Mouse (Mus musculus): Measurements from ENCODE around the gene Msantd2. TPM values are rescaled to one million over a fixed set of nuclear protein-coding genes. Genes with fewer than 3 reads are reported as not detected.
A peak's percentile ranks its signal among the peaks of the same experiment; 100 is the strongest.

The Msantd2 gene
- total and polyA plus RNA-seq, 3 experiments: 15.3 to 26.0 (median 22.7) TPM

DNA sequence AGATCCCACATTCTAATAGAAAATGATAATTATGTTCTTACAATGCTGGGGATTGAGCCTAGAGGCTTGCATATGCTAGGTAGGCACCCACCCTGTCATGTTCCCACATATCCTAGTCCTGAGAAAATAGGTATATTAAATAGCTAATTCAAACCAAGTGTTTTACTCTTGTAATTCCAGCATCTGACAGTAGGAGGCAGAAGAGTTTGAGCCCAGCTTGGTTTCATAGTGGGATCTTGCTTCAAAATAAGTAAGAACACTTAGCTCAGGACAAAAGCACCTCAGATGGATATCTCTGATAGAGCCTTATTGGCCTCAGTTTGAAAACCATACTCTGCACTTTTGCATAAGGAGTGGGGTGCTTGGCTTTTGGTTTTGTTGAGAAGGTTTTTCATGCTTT, 15.2 kb downstream of the Msantd2 start:
- no peak for DNase-seq

DNA sequence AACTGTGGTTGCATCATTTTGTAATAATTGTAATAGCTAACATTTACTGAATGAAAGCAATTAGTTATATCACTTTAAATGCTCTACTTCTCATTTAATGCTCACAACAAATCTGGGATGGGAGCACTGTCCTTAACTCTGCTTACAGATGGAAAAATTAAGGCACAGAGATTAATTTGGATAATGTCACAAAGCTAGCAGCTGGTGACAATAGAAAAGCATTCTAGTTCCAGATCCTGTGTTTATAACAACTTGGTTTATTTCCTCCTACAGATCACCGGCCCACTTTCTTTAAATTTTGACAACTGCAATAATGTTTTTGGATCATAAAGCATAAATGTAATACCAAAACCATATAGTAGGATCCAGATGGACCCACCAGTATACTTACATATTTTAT, 16.9 kb downstream of the Msantd2 start:
- DNase-seq: no peak

DNA sequence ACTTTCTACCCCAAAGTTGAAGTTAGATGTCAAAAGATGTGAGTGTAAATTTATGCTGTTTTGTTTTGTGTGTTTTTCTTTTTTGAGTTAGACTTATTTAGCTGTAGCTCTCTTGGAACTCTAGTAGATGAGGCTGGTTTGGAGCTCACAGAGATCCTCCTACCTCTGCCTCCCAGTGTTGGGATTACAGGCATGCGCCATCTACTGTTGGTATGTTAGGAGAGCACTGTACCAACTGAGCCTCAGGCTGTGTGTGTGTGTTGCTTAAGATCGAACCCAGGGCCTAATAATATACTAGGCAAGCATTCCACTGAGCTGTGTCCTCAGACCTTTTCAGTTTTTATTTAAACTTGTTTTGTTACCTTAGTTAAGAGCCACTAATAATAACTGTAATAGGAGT, 23.0 kb downstream of the Msantd2 start:
- no peak for DNase-seq

DNA sequence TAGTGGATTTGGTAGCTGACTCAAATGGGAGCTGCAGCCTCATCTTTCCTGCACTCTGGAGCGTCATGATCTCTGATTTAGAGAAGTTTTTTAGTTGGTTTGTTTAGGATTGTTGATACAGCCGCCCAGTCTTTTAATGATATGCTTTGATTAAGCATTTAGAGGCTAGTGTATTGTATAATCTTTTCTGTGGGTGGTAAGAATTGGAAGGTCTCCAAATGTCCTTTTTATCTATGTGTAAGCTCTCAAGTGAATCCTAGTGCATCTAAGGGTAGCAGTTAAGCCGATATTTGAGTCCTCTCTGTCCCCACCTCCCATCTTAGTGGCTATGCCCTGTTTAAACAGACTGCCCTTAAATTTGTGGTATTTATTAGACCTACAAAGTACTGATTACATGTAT, 25.3 kb downstream of the Msantd2 start:
- DNase-seq: no peak

DNA sequence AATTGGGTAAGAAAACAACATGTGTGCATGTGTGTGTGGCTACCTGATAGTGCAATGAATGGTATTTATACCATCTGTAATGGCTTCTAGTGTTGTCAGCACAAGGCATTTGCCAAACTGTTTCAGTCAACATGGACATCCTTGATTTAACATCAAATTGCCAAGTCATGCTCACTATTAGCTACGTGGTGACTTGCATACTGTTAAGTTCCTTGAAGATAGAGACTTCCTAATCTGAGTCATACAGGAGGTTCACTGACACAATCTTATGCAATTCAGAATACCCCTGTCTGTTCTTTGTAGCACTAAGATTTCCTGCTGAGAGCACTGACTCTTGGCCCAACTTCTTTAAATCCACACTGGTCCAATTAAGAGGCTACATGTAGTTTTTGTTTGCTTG, 28.3 kb downstream of the Msantd2 start:
- DNase-seq: no peak

DNA sequence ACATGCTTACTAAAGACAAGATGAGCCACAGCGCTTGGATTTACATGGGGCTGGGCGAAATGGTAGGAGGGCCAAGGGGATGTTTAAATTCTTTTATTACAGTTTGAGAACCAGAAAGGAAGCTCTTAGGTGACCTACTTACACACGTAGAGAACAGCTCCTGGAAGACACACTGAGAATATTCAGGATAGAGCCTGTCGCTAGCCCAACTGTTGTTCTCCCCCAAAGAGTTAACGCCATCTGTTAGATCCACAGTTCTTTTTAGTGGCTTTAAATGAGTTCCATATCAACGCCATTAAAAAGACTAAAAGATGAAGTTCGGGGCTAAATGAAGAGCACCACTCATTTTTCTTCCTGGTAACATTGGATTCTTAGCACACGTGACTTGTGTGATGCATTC, 29.9 kb downstream of the Msantd2 start:
- no peak for DNase-seq

DNA sequence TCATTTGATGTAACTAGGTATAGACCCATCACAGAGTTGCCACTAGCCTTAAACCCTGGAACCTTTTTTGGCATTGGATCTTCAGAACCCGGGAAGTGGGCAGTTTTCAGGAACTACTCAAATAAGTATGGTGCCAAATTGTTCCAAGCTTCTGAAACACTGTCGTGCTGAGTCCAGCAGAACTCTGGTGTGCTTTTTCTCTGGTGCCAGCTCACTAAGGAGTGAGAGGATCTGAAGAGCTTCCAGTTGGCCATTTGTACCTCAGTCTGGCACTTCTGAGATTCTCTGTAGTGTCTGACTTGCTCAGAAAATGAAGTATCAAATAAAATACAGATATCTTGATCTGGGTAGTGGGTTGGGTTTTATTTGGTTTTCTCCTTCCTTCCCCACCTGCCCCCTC, 30.9 kb downstream of the Msantd2 start:
- DNase-seq: no peak

DNA sequence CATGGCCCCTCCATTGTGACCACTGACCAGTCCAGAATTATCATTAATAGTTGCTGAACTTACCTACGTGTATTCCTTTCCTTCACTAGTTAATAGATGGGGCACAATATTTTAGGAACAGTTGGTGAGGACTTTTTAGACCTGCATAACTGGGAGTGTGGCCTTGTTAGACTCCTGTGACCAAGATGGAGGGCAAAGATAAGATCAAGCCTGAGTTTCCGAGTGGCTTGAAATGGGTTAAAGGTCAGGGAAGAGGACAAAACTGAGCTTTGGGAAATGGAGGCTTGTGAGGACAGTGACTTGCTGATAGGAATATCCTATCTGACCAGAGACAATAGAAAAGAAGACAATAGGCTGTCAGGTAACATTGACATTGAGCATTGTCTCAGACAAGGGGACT, 36.3 kb downstream of the Msantd2 start:
- no peak for DNase-seq

DNA sequence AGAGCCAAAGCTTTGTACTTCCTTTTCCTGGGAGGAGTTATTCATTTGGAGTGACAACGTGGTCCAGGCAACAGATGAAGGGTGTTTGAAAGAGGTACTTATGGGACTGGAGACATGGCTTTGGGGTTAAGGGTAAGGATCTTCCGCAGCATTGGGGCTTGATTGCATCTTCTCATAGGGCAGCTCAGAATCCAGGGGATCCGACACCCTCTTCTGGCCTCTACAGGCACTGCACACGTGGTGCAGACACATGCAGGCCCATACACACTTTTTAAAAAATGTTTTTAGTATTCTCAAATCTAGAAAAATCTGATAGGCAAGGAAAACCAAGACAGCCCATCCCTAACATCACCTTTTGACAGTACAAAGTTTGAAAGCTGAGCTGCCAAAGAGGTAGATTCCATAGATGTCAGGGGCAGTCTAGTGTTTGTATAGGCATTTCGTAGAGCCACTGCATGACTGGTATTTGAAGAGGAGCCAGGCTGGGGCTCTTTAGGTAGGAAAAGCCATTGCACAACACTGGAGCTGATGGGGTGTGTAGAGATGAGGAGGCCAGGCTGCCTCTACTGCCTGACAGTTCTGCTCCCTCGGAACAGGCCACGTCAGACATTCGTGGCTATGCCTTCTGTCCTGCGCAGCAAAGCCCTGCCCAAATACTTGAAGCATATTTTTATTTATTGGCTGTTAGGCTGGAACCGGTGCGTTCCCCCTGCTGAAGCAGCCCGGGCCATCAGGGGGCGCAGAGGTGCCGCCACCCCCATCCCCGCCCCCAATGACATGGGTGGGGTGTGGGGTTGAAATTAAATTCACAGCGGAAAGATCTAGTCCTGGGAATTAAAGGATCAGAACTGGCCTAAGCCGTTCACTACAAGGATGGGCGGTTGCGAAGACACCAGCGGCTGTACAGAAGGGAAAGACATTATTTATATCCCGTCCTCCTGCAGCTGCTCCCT, 37.6 kb downstream of the Msantd2 start:
- peak; percentile 39 for DNase-seq

DNA sequence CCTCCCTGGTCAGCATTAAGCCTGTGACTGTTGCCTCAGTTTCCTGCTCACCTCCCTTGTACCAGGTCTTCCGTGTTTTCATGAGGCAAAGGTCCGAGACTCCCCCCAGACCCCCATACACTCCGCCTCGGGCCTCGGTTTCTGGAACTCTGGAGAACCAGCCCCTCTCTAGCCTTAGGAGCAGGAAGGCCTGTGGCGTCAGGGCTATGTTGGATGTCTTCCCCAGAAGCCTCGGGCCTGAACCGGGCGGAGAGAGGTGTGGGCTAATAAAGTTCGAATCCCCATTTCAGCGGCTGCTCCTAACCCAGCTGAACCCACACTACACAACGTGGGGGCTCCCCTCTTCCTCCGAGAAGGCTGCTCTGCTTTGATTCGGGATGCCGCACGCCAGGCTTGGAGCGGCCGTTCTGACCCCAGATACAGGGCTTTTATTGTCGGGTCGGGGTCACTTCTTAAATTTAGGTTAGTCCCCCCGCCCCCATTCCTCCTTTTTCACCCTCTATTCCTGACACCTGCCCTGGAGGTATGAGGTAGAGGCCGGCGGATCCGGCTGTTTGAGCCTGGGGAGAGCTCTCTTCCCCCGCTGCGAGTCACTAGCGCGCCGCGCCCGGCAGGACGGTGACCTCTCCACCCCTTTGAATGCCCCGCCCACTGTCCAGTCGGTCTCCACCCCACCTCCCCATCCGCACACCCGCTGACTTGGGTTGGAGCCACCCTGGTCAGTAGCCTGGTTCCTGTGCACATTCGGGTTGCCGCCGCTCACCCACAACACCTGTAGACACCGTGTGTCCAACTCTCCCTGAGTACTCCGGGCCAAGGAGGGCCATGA, 38.5 kb downstream of the Msantd2 start, which contains the start of gene Esam:
Gene Esam (plus strand): TSS at position 683 of the 829 bp plus-strand sequence.
- peak; percentile 86 for DNase-seq

DNA sequence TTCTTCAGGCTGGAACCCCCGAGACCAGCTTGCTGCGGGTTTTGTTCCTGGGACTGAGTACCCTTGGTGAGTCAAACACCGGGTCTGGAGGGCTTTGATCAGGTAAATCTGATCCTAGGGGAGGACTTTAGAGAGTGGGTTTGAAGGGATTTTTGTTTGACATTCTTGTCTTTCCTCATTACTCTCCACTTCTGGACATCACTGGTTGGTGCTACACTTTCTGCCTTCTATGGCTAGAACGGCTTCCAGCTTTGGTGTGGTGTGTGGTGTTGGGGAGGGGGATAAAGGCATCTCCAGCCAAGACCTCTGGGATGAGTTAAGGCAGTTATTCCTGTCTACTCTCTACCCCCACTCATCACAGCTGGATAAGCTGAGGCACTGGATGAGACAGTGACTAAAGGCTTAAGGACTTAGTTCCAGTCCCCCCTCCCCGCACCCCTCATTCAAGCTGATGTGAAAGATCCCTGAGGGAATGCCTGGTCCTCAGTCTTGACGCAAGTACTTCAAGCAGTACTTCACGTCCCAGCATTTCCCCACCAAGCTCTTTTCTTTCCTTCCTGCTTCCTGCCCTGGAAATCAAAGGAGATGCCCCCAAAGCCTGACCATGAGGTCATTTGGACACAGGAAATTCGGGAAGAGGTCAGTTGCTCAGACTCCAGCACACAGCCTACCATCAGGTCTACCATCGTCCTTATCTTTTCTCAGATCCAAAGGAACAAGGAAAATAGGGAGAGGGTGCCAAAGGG, 39.3 kb downstream of the Msantd2 start:
- DNase-seq: no peak

DNA sequence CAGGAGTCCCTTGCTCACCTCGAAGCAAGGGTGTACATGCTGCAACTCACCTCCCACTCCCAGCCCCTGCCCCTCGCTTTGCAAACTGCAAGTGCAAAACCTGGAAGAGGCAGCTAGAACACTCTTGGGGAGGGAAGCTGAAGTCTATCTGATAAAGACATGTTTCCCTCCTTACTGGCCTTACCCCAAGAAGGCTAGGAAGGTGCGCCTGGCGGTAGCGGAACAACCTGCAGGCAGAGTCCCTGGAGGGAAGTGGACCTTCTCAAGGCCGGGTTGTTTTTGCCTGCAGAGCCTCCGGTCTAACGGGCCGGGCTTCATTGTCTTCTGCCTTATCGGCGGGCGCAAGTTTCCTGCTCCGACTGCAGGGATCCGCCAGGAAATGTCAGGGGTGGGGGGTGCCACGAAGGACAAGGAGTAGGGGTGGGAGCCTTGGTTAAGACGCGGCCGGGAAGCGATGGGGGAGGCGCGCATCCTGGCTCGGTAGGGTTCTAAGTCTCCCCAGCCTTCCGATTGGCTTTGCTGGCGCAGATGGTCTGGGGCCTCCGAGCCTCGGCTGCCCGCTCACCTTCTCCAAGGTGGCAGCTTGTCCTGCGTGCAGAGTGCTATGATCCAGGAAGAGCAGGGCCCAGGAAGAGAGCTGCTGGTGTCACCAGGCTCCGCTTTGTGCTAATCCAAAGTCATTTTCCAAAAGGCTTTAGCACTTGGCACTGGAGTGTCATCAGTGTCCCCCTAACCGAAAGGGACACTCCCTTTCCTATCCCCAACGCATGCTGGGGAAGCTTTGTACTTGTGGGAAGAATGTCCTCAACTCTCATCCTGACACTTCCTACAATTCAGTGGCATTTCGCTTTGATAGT, 41.1 kb downstream of the Msantd2 start:
- peak; percentile 84 for DNase-seq

DNA sequence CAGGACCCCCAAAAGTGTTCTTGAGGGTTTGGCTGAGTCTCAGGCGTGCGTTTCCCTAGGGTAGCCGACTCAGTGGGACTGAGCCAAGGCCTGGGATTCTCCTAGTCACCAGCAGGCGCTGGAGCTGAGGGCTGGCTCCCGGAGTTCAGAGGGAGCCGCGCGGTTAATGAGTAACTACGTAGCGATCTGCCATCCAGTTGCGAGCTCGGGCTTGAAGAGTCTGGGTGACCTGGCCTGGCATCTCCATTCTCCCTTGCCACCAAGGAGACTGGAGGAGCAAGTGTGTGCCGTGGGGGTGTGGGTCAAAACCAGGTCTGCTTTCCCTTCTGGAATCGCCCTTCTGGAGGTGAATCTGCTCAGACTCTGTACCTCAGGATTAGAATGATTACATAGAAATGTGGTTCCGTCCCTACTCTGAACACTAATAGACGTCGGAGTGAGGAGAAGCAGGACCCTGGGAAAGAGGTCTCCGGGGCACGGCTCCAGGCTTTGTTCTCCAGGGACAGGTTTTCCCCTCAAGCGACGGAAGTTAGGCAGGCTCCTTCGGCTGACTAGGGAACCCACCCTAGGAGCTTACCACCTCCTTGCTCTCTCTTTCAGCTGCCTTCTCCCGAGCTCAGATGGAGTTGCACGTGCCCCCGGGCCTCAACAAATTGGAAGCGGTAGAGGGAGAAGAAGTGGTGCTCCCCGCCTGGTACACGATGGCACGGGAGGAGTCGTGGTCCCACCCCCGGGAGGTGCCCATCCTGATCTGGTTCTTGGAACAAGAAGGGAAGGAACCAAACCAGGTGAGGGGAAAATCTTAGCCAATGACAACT, 42.0 kb downstream of the Msantd2 start:
- peak; percentile 75 for DNase-seq

DNA sequence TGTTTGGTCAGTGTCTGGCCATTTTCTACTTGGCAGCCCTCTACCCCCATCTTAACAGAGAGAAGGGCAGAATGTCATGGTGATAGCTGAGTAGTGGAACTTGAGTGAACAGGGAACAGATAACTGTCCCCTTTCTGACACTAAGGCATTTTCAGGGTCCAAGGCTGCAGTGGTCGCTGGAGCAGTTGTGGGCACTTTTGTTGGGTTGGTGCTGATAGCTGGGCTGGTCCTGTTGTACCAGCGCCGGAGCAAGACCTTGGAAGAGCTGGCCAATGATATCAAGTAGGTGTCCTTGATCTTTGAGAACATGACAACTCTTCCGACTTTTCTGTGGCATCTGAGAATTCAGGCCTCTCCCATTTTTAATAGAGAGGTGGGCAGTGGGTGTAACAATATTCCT, 47.7 kb downstream of the Msantd2 start:
- peak; percentile 49 for DNase-seq

DNA sequence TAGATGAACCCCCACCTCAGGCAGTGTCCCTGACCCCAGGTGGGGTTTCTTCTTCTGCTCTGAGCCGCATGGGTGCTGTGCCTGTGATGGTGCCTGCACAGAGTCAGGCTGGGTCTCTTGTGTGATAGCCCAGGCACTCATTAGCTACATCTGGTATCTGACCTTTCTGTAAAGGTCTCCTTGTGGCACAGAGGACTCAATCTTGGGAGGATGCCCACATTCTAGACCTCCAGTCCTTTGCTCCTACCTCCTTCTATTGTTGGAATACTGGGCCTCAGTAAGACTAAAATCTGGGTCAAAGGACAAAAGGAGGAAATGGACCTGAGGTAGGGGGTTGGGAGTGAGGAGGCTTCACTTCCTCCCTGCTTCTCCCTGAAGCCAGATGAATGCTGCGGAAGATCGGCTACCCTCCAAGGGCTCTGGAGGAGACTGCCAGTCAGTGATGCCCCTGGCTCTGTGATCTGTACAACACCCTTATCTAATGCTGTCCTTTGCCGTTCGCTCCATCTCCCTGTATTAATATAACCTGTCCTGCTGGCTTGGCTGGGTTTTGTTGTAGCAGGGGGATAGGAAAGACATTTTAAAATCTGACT, 48.6 kb downstream of the Msantd2 start:
- DNase-seq: peak; percentile 25

DNA sequence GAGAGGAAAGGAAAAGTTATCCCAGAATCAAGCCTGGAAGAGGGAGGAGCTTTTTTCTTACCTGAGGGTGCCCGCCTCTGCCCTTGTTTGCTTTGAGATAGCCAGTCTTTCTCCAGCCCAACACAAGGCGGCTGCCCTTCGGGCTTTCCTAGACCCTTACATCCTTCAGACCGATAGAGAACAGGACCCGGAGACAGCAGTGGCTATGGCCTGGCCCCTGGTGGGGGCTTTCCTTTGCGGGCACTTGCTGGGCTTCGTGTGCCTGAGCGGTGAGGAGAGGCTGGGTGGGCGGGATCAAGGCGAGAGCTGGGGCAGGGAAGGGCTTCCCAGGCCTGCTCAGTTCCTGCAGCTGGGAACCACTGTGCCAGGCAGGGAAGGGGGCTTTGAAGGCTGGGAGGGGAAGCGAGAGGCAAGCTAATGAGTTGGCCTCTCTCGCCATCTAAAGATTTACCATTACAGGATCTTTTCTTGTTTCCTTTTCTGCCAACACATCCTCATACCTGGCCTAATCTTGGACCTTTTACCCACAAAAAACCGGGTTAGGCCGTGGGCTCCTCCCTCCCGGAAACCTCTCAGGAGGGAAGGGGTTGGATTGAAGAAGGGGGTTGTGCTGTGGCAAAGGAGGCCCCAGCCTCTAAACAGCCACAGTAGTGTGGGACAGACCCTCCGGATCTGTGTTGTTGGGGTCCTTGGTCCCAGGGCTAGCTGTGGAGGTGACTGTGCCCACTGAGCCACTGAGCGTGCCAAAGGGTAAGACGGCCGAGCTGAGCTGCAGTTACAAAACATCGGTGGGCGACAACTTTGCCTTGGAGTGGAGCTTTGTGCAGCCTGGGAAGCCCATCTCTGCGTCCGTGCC, 50.3 kb downstream of the Msantd2 start, which contains the start of gene Vsig2:
Gene Vsig2 (plus strand): TSS at position 86 of the 856 bp plus-strand sequence.
- no peak for DNase-seq

DNA sequence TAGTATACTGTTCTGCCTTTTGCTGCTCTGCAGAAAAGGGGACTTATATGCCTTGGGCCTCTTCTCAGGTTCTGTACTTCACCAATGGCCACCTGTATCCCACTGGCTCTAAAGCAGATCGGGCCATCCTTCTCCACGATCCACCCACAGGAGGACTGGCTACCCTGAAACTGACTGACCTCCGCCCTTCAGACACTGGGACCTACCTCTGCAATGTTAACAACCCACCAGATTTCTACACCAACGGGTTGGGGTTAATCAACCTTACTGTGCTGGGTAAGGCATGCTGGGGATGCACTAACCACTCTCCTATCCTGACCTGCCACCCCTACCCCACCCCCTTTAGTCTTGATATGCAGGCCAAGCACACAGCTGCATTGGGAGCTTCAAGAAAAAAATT, 51.1 kb downstream of the Msantd2 start:
- no peak for DNase-seq

DNA sequence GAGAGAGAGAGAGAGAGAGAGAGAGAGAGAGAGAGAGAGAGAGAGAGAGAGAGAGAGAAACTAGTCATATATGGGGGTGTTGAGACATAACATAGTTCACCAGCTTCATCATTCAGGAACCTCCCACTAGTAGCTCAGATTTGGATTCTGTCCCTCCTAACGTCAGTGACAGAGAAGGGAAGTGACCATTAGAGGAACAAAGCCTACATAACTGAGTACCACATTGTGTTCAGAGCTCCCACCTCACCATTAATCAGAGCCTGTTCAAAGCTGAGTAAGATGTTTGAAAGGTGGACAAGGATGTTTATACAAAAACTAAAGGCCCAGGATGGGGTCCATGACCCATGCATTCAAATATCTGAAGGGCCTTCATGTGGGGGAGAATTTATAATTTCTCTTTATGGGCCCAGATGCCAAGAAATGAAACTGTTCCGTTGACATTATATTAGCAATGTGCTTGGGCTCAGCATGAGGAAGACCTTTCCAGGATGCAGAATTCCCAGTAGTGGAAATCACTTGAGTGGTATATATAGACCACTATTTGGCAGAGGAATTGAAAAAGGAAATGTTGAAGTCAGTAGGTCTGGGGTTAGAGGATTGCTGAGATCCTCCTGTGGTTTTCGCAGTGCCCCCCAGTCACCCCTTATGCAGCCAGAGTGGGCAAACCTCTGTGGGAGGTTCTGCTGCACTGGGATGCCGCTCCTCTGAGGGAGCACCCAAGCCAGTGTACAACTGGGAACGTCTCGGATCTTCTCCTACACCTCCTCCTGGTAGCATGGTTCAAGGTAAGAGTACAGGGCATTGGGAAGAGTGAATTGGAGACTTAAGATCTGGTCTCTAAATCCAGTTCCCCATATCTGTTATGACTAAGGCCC, 51.8 kb downstream of the Msantd2 start:
- no peak for DNase-seq
